In the genomic region with DNA sequence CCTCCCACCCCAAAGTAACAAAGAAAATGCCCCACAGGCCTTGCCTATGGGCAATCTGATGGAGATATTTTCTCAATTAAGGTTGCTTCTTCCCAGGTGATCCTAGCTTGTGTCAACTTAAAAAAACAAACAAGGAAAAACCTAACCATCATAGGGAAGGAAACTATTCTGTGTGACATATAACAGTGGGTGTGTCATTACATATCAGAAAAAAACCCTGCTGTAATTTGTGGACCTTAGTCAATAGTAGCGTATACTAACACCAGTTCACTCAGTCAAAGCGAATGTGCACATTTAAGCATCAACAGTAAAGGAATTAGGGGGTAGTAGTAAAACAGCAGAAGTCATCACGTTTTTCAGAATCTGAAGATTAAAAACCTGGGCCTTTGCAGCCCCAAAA, we compare ENCODE assay signal across 1 mouse cellular context.
TF ChIP-seq lines count a peak whose summit lies in the region.

No protein-coding gene starts in this region.

TF ChIP-seq in MEL, 35 proteins besides CTCF, POLR2A, EP300 and RAD21 (continued from another document):
- no peak for TF ChIP-seq JUND (IDR thresholded peaks at IDR 0.05; ENCODE audit: low read depth, low read length)
- no peak for TF ChIP-seq ZKSCAN1 (IDR thresholded peaks at IDR 0.05; ENCODE audit: low read depth, low read length)
- TF ChIP-seq USF2 (IDR thresholded peaks at IDR 0.05; ENCODE audit: borderline replicate concordance in 1 of 2, insufficient read depth in 1 of 2, low read depth in 1 of 2, low read length in 2 of 2) = no peak
- no peak for TF ChIP-seq MYB (IDR thresholded peaks at IDR 0.05; ENCODE audit: low read depth, low read length)
- no peak for TF ChIP-seq ELF1 (IDR thresholded peaks at IDR 0.05; ENCODE audit: low read depth, low read length)
- TF ChIP-seq GABPA (IDR thresholded peaks at IDR 0.05; ENCODE audit: low read depth, low read length) = no peak
- no peak for TF ChIP-seq MAZ (IDR thresholded peaks at IDR 0.05; ENCODE audit: low read depth, low read length)
- TF ChIP-seq NRF1 (IDR thresholded peaks at IDR 0.05; ENCODE audit: insufficient read depth, low read depth, low read length, poor library complexity, severe bottlenecking) = no peak
- TF ChIP-seq MXI1 (IDR thresholded peaks at IDR 0.05; ENCODE audit: low read depth, low read length) = no peak
- no peak for TF ChIP-seq CHD1 (IDR thresholded peaks at IDR 0.05; ENCODE audit: low read depth, low read length)
- TF ChIP-seq TAL1 (IDR thresholded peaks at IDR 0.05; ENCODE audit: low read length) = no peak
- TF ChIP-seq E2F4 (IDR thresholded peaks at IDR 0.05; ENCODE audit: borderline replicate concordance, low read depth, low read length) = no peak
